Mouse (Mus musculus): ENCODE measurements at regions not wholly inside any gene's neighbourhood (a gene's known extent, or its start where the extent isn't known, plus 50 kb on each side); places are given as distances from the start of the nearest gene placed in this dataset.

DNA sequence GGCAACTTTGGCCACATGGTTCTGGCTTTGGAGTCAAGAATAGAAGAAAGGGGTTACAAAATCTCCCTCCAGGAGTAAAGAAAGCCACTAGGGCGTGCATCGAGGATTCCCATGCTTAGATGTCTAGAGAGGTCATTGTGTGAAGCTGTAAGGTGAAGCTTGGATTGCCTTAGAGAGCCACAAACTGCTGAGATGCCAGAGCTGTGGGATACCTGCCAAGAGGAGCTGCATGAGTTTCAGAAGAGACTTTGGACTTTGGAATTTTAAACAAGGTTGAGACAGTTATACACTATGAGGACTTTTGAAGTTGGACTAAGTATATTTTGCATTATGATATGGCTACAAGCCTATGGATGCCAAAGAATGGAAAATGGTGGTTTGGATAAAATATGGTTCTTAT, 325.4 kb upstream of the Rag2 start:
- 0 out of 2 replicates have a peak, but pooled peaks cover 3% of the 10 kb centered on the region for H3K9me3 ChIP-seq
- peaks cover 16% of the 10 kb centered on the region for H3K4me1 ChIP-seq (replicated peaks)
- H3K36me3 ChIP-seq, result no peaks in the 10 kb centered on the region
- no peak overlapping the region for H3K4me3 ChIP-seq
- no peaks in the 10 kb centered on the region for H3K27me3 ChIP-seq (ENCODE audit: insufficient read depth, poor library complexity, severe bottlenecking)
- 89% methylated on average over 2 of the region's 2 CpGs for WGBS
- DNase-seq (ENCODE audit: low spot score), result no peak
- H3K27ac ChIP-seq, result no peak overlapping the region

DNA sequence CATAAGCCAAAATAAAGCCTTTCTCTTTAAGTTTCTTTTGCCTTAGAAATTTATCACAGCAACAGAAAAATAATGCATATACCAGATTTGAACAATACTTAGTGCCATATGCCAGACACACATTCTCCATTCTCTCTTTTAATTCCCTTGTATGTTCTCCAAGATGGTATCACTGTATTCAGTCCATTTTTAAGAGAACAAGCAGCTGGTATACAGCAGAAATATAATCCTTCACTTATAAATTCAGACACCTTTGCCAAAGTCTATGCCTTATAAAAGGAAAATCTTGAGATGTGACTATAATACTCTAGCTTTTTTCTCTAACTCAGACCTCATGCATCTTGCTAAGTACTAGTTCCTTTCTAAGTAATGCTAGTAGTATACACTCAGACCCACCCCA, 324.4 kb upstream of the Rag2 start:
- Histone ChIP-seq H3K4me3 (no peak overlapping the region), H3K36me3 (no peaks in the 10 kb centered on the region), H3K27me3 (ENCODE audit: insufficient read depth, poor library complexity, severe bottlenecking) (no peaks in the 10 kb centered on the region), H3K9me3 (0 out of 2 replicates have a peak, but pooled peaks cover 3% of the 10 kb centered on the region), H3K27ac (no peak overlapping the region), H3K4me1 (replicated peaks) (peaks cover 16% of the 10 kb centered on the region)
- no peak for DNase-seq (ENCODE audit: low spot score)

DNA sequence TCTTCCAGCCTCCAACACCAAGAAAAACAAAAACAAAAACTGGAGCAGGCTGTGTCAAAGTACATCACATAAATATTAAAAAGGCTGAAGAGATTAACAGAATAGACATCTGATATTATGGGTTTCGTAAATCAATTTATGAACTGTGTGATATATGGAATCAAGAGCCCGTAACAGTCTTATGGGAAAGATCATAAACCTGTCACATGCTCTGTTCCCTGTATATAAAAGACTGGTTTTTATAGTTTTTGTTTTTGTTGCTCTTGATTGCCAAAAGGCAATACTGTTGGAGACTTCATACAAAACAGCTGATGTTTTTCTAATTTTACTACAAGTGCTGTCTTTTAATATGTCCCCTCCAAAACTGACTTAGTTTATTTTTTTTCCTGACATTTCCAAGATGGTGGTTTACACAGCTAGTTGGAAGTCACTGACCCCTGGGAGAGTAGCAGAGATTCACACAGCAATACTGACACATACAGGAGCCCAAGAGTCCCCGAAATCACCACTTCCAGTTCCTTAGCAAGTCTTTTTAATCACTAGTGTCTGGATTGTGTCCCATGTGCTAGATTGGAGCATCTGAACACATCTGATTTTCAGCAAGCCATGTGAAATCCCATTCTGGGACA, 303.1 kb upstream of the Rag2 start:
- H3K27me3 ChIP-seq (ENCODE audit: insufficient read depth, poor library complexity, severe bottlenecking), result no peaks in the 10 kb centered on the region
- no peak overlapping the region for H3K27ac ChIP-seq
- 94% methylated on average over 3 of the region's 3 CpGs for WGBS
- no peaks in the 10 kb centered on the region for H3K36me3 ChIP-seq
- H3K4me3 ChIP-seq, result no peak overlapping the region
- no peak for DNase-seq (ENCODE audit: low spot score)
- H3K9me3 ChIP-seq, result no peaks in the 10 kb centered on the region
- H3K4me1 ChIP-seq (replicated peaks), result no peaks in the 10 kb centered on the region

DNA sequence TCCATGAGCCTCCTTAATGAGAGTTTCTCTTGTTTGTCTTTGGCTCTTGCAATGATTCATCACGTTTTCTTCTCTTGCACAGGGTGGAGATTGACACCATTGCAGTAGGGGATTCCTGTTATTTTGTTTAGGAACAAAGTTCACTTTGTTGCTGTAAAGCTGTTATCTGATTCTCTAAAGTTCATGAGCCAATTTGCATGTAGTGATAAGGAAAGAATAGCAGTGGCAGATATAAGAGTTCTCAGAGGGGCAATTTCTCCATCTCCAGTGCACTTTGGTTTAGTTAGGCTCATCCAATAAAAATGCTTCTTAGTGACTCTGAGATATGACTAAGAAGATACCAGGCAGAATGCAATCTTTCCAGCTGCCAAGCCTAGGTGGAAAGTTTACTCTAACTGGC, 267.8 kb upstream of the Rag2 start:
- no peak for DNase-seq (ENCODE audit: low spot score)
- 52% methylated on average over 1 of the region's 1 CpGs for WGBS
- Histone ChIP-seq H3K4me3 (no peak overlapping the region), H3K4me1 (replicated peaks) (no peaks in the 10 kb centered on the region), H3K27me3 (ENCODE audit: insufficient read depth, poor library complexity, severe bottlenecking) (no peaks in the 10 kb centered on the region), H3K9me3 (no peaks in the 10 kb centered on the region), H3K36me3 (no peaks in the 10 kb centered on the region), H3K27ac (no peak overlapping the region)

DNA sequence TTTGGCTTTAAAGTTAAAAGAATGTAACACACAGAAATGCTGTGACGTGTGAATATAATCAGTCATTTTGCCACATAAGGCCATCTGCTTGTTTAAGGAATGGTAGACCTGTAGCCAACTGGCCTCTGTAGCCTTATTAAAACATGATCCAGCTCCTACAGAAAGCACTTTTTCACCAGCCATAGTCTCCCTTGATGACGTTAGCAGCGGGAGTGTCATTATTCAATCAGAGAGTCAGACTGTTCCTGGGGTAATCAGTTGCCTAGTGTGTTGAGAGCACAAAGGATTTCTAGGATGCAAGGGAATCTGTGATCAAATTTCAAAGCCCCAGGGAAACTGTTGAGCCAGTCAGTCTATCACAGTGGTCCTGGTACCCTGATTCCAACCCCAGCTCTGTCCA, 260.3 kb upstream of the Rag2 start:
- DNase-seq (ENCODE audit: low spot score), result peak; percentile 6
- Histone ChIP-seq H3K27ac (no peak overlapping the region), H3K4me3 (no peak overlapping the region), H3K27me3 (ENCODE audit: insufficient read depth, poor library complexity, severe bottlenecking) (no peaks in the 10 kb centered on the region), H3K36me3 (no peaks in the 10 kb centered on the region), H3K9me3 (no peaks in the 10 kb centered on the region), H3K4me1 (replicated peaks) (0 out of 2 replicates have a peak, but pooled peaks cover 3% of the 10 kb centered on the region)
- 48% methylated on average over 3 of the region's 3 CpGs for WGBS

DNA sequence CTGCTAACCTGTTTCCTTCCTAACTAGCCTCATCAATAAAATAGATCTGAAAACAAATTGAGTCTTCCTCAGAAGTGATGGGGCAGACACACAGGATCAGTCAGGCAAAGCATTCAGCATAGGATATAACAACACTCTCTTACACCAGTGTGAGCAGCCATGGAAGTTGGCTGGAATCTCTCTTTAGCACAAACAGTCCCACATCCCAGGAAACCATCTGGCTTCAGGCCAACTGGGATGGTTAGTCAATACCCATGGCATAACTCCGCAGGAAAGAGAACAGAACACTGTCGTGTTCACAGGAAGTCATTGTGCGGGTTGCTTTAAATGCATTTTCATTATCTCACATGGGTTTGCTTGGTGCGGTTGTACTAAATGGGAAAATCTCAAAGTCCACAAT, 256.2 kb upstream of the Rag2 start:
- H3K27me3 ChIP-seq (ENCODE audit: insufficient read depth, poor library complexity, severe bottlenecking), result no peaks in the 10 kb centered on the region
- no peaks in the 10 kb centered on the region for H3K36me3 ChIP-seq
- WGBS, result 92% methylated on average over 4 of the region's 4 CpGs
- no peak overlapping the region for H3K27ac ChIP-seq
- 0 out of 2 replicates have a peak, but pooled peaks cover 3% of the 10 kb centered on the region for H3K4me1 ChIP-seq (replicated peaks)
- no peaks in the 10 kb centered on the region for H3K9me3 ChIP-seq
- no peak overlapping the region for H3K4me3 ChIP-seq
- DNase-seq (ENCODE audit: low spot score), result no peak

DNA sequence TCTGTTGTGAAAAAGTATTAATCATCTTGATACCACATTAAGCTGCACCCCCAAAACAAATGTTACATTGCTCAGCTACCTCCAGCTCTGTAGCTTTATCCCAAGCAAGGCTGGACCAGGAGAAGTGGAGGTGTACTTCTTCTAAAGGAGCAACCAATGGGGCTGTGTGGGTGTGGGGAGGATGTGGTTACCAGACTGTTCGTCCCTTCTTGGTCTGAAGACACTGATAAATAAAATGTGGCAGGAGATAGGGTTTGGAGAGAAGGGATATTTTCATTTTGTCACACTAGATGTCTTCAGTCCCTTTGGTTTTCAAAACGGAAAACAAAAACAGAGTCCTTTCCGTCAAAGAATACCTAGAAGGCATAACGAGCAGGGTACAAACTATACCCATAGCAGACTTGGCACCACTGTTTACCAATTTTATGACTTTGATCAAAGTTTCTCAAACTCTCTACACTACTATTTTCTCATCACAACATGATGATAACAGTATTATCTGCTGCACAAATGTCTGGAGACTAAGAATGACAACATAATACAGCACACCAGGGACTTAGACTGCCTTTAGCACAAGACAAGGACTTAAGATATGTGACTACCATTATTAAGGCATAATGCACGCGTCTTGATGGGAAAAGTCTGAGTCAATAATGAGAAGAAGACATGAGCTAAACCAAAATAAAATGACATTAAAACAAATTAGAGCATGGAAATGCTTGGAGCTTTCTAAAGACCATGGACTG, 253.4 kb upstream of the Rag2 start:
- whole genome bisulfite sequencing, result 89% methylated on average over 6 of the region's 6 CpGs

DNA sequence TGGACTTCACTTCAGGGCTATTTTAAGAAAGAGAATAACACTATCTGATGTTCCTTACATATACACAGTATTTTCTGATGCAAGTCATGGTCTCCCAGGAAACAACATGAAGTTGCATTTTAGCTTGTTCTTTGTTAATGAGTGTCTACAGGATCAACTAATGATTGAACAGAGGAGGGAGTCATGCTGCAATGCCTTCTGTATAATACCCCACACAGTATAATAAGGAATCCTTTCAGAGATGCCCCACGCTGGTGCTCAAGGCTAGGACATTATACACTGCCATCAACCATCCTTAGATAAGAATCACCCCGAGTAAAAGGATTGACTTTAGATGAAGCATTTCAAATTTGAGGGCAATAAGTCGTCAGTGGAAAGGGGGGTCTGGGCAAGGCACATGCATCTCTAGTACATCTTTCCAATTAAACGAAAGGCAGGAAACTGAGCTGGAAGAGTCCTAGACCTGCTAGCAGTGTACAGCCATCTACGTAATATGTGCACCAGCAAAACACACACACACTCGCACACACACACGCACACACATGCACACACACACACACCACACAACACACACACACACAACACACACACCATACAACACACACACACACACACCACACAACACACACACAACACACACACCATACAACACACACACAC, 252.6 kb upstream of the Rag2 start:
- H3K27ac ChIP-seq, result no peak overlapping the region
- H3K9me3 ChIP-seq, result no peaks in the 10 kb centered on the region
- WGBS, result 90% methylated on average over 7 of the region's 7 CpGs
- H3K27me3 ChIP-seq (ENCODE audit: insufficient read depth, poor library complexity, severe bottlenecking), result no peaks in the 10 kb centered on the region
- H3K36me3 ChIP-seq, result no peaks in the 10 kb centered on the region
- no peaks in the 10 kb centered on the region for H3K4me1 ChIP-seq (replicated peaks)
- H3K4me3 ChIP-seq, result no peak overlapping the region
- DNase-seq (ENCODE audit: low spot score), result no peak

More for the DNA sequence above, 253.4 kb upstream of the Rag2 start:
- no peak overlapping the region for H3K27ac ChIP-seq
- no peaks in the 10 kb centered on the region for H3K27me3 ChIP-seq (ENCODE audit: insufficient read depth, poor library complexity, severe bottlenecking)
- no peaks in the 10 kb centered on the region for H3K36me3 ChIP-seq
- no peaks in the 10 kb centered on the region for H3K4me1 ChIP-seq (replicated peaks)
- H3K9me3 ChIP-seq, result no peaks in the 10 kb centered on the region
- H3K4me3 ChIP-seq, result no peak overlapping the region
- no peak for DNase-seq (ENCODE audit: low spot score)

DNA sequence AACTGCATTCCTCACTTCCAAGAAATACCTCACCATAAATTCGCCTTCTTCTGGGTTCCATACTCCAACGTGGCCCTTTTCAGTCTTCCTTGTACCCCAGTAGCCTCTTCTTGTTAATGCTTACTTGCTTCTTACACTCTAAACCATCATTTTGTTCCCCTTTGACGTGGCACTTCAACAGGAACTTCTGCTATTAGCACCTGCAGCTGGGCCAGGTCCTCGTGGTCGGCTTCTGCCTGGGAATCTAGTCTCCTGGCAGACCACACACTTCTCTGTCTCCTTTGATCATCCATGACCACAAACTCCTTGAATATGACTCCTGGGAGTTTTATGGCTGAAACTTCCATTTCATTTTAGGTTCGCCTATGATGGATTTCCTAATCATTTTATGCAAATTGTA, 243.9 kb upstream of the Rag2 start:
- Histone ChIP-seq H3K4me3 (no peak overlapping the region), H3K27me3 (ENCODE audit: insufficient read depth, poor library complexity, severe bottlenecking) (no peaks in the 10 kb centered on the region), H3K4me1 (replicated peaks) (no peaks in the 10 kb centered on the region), H3K9me3 (no peaks in the 10 kb centered on the region), H3K36me3 (no peaks in the 10 kb centered on the region), H3K27ac (no peak overlapping the region)
- no peak for DNase-seq (ENCODE audit: low spot score)
- WGBS, result 82% methylated on average over 6 of the region's 6 CpGs

DNA sequence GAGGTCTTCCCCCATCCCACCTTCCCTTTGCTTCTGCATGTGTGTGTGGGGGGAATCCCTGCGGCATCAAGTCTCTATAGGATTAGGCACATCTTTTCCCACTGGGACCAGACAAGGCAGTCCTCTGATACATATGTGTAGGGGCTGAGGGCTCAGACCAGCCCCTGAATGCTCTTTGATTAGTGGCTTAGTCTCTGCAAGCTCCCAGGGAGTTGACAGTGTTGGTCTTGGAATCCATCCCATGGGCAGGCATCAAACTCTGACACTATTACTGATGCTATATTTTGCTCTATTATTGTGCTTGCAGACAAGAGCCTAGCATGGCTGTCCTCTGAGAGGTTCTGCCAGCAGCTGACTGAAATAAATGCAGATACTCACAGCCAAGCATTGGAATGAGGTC, 209.5 kb upstream of the Rag2 start:
- DNase-seq (ENCODE audit: low spot score), result no peak
- no peaks in the 10 kb centered on the region for H3K27me3 ChIP-seq (ENCODE audit: insufficient read depth, poor library complexity, severe bottlenecking)
- WGBS, result 81% methylated on average over 1 of the region's 1 CpGs
- H3K36me3 ChIP-seq, result no peaks in the 10 kb centered on the region
- no peak overlapping the region for H3K4me3 ChIP-seq
- no peak overlapping the region for H3K27ac ChIP-seq
- H3K4me1 ChIP-seq (replicated peaks), result no peaks in the 10 kb centered on the region
- no peaks in the 10 kb centered on the region for H3K9me3 ChIP-seq

DNA sequence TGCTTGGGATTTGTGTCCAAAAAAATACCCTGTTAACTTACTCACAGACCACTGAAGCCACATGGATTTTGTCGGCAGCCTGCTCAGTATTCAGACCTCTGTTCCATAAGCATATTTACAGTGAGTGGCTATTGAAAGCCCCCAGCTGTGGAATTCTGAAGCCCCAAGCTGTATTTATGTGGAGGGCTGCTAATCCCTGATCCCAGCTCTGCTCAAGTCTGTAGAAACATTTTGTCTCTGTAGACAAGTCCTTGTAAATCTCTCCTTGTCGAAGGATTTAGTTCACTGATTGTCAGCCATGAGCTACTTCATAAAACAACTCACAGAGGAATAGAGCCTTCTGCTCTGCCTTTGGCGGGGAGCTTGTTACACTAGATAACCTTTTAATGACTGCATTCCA, 207.8 kb upstream of the Rag2 start:
- WGBS, result 81% methylated on average over 3 of the region's 3 CpGs
- no peak overlapping the region for H3K27ac ChIP-seq
- no peaks in the 10 kb centered on the region for H3K27me3 ChIP-seq (ENCODE audit: insufficient read depth, poor library complexity, severe bottlenecking)
- no peaks in the 10 kb centered on the region for H3K4me1 ChIP-seq (replicated peaks)
- no peak for DNase-seq (ENCODE audit: low spot score)
- no peaks in the 10 kb centered on the region for H3K9me3 ChIP-seq
- H3K36me3 ChIP-seq, result no peaks in the 10 kb centered on the region
- no peak overlapping the region for H3K4me3 ChIP-seq

DNA sequence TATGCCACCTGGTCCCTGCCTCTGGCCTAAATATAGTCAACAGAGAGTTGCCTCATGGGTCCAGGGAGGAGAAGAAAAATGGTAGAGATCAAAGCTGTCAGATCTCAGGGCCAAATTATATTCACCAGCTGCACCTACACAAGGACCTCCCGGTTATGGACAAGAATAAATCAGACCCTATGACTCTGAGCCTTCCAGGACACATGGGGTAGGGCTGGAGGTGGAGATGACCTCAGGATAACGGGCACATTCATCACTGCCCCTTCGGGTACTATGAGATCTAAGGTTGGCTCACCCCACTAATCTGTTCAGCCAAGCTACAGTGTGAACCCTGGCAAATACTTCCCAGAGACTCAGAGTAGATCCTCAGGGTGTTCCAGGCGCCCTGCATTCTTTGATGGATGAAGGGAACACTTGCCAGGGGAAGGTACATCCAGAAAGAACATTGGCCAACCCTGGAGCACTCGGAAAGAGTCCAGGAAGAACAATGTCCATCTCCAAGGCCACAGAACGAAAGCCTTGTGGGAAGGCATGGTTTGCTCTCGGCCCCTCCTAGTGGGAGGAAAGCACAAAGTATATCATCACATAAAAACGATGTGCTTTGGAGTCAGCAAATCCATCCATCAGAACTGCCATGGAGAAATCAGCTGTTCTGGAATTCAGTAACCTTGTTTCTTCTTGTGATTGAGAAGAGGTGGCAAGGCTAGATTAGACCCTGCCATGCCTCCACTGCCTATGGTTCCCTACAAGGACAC, 191.2 kb upstream of the Rag2 start:
- H3K27me3 ChIP-seq (ENCODE audit: insufficient read depth, poor library complexity, severe bottlenecking), result no peaks in the 10 kb centered on the region
- DNase-seq (ENCODE audit: low spot score), result no peak
- H3K4me1 ChIP-seq (replicated peaks), result no peaks in the 10 kb centered on the region
- H3K36me3 ChIP-seq, result no peaks in the 10 kb centered on the region
- no peaks in the 10 kb centered on the region for H3K9me3 ChIP-seq
- WGBS, result 83% methylated on average over 8 of the region's 8 CpGs
- H3K27ac ChIP-seq, result no peak overlapping the region
- no peak overlapping the region for H3K4me3 ChIP-seq

DNA sequence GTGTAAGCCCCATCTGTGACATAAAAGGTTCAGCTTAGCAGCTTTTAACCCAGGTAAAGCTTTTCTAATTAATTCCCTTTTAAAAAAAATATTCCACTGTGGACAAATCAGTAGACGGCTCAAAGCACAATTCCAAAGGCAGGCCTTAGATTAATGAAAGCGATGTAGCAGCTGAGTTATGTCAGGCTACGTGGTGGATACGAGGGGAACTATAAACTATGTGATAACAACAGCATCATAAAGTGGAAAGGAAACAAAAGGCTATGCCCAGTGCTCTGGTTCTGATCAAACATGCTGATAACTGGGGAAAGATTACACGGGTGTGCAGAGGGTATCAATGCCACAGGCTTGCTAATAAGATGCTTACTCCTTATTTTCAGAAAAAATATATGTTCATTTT, 184.3 kb upstream of the Rag2 start:
- H3K4me1 ChIP-seq (replicated peaks), result no peaks in the 10 kb centered on the region
- no peaks in the 10 kb centered on the region for H3K36me3 ChIP-seq
- WGBS, result 86% methylated on average over 5 of the region's 5 CpGs
- no peak overlapping the region for H3K27ac ChIP-seq
- H3K4me3 ChIP-seq, result no peak overlapping the region
- no peak for DNase-seq (ENCODE audit: low spot score)
- H3K27me3 ChIP-seq (ENCODE audit: insufficient read depth, poor library complexity, severe bottlenecking), result no peaks in the 10 kb centered on the region
- H3K9me3 ChIP-seq, result no peaks in the 10 kb centered on the region
